Mouse (Mus musculus): ENCODE results near the gene Reln. TPM values are rescaled to one million over a fixed set of nuclear protein-coding genes. Genes with fewer than 3 reads are reported as not detected.

The Reln gene
- polyA plus RNA-seq, 1 experiment from 2014 or later: 14.5 TPM

GRCm38 (mm10) chr5:21936627-21937026 lies 407.9 kb downstream of the Reln start:
- DNase-seq (ENCODE audit: low spot score): no peak
- H3K36me3 ChIP-seq (ENCODE audit: insufficient read depth, low read length): no peaks in the 10 kb centered on the region
- ATAC-seq (replicated peaks; ENCODE audit: low FRiP score, low read depth): no peak
- H3K9me3 ChIP-seq (replicated peaks; ENCODE audit: low read length): no peaks in the 10 kb centered on the region
- 72% methylated on average over 2 of the region's 2 CpGs for WGBS
- no peaks in the 10 kb centered on the region for H3K4me1 ChIP-seq (replicated peaks; ENCODE audit: insufficient read depth, low read length)
- no peaks in the 10 kb centered on the region for H3K27me3 ChIP-seq (ENCODE audit: insufficient read depth, low read length)
- H3K4me2 ChIP-seq (ENCODE audit: low read length): no peak overlapping the region
- H3K4me3 ChIP-seq (replicated peaks; ENCODE audit: low read depth, low read length): no peak overlapping the region
- TF ChIP-seq CTCF (IDR thresholded peaks at IDR 0.05; ENCODE audit: low read depth): no peak
- no peak overlapping the region for H3K9ac ChIP-seq (ENCODE audit: low read depth, low read length)
- no peak overlapping the region for H3K27ac ChIP-seq

DNA sequence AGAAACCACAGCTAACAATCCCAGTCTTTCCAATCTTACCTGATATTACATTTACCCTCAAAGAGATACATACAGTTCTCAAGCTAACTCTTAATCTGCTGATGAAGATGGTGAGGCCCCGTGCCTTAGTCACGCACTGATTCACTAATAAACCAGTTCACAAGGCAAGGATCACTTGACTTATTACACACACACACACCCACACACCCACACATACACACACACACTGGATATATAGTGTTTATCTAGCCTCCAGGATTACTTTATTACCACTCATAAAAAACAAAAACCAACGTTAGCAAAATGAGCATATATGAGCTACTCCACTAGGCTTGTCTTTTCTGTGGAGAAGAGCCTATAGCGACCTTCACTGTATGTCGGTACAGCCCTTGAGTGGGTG lies 408.4 kb downstream of the Reln start:
- DNase-seq (ENCODE audit: low spot score) (no peak), ATAC-seq (replicated peaks; ENCODE audit: low FRiP score, low read depth) (no peak)
- WGBS: 69% methylated on average over 5 of the region's 5 CpGs

GRCm38 (mm10) chr5:21934811-21935396 lies 409.6 kb downstream of the Reln start:
- ATAC-seq (replicated peaks; ENCODE audit: low FRiP score, low read depth) (no peak), DNase-seq (ENCODE audit: low spot score) (no peak)
- no peak for TF ChIP-seq CTCF (IDR thresholded peaks at IDR 0.05; ENCODE audit: low read depth)
- Histone ChIP-seq H3K4me3 (replicated peaks; ENCODE audit: low read depth, low read length) (no peak overlapping the region), H3K27ac (no peak overlapping the region), H3K36me3 (ENCODE audit: insufficient read depth, low read length) (no peaks in the 10 kb centered on the region), H3K4me2 (ENCODE audit: low read length) (no peak overlapping the region), H3K9me3 (replicated peaks; ENCODE audit: low read length) (no peaks in the 10 kb centered on the region), H3K27me3 (ENCODE audit: insufficient read depth, low read length) (no peaks in the 10 kb centered on the region), H3K4me1 (replicated peaks; ENCODE audit: insufficient read depth, low read length) (no peaks in the 10 kb centered on the region), H3K9ac (ENCODE audit: low read depth, low read length) (no peak overlapping the region)
- WGBS: 86% methylated on average over 13 of the region's 13 CpGs

More for the DNA sequence above, 408.4 kb downstream of the Reln start:
- H3K9ac ChIP-seq (ENCODE audit: low read depth, low read length): no peak overlapping the region
- no peak overlapping the region for H3K4me2 ChIP-seq (ENCODE audit: low read length)
- no peaks in the 10 kb centered on the region for H3K36me3 ChIP-seq (ENCODE audit: insufficient read depth, low read length)
- H3K4me1 ChIP-seq (replicated peaks; ENCODE audit: insufficient read depth, low read length): no peaks in the 10 kb centered on the region
- H3K9me3 ChIP-seq (replicated peaks; ENCODE audit: low read length): no peaks in the 10 kb centered on the region
- H3K4me3 ChIP-seq (replicated peaks; ENCODE audit: low read depth, low read length): no peak overlapping the region
- H3K27me3 ChIP-seq (ENCODE audit: insufficient read depth, low read length): no peaks in the 10 kb centered on the region
- no peak overlapping the region for H3K27ac ChIP-seq
- TF ChIP-seq CTCF (IDR thresholded peaks at IDR 0.05; ENCODE audit: low read depth): no peak

- Histone ChIP-seq H3K4me1 (replicated peaks; ENCODE audit: insufficient read depth, low read length) (no peaks in the 10 kb centered on the region), H3K36me3 (ENCODE audit: insufficient read depth, low read length) (no peaks in the 10 kb centered on the region), H3K4me3 (replicated peaks; ENCODE audit: low read depth, low read length) (no peak overlapping the region), H3K9me3 (replicated peaks; ENCODE audit: low read length) (no peaks in the 10 kb centered on the region), H3K27ac (no peak overlapping the region), H3K4me2 (ENCODE audit: low read length) (no peak overlapping the region), H3K27me3 (ENCODE audit: insufficient read depth, low read length) (no peaks in the 10 kb centered on the region), H3K9ac (ENCODE audit: low read depth, low read length) (no peak overlapping the region)
- no peak for ATAC-seq (replicated peaks; ENCODE audit: low FRiP score, low read depth)
- DNase-seq (ENCODE audit: low spot score): no peak
- WGBS: 90% methylated on average over 4 of the region's 4 CpGs
- TF ChIP-seq CTCF (IDR thresholded peaks at IDR 0.05; ENCODE audit: low read depth): no peak
These were observed 410.3 kb downstream of the Reln start for GRCm38 (mm10) chr5:21934173-21934698.

- WGBS: 63% methylated on average over 8 of the region's 8 CpGs
- Histone ChIP-seq H3K4me3 (replicated peaks; ENCODE audit: low read depth, low read length) (no peak overlapping the region), H3K9me3 (replicated peaks; ENCODE audit: low read length) (no peaks in the 10 kb centered on the region), H3K27ac (no peak overlapping the region), H3K4me1 (replicated peaks; ENCODE audit: insufficient read depth, low read length) (no peaks in the 10 kb centered on the region), H3K27me3 (ENCODE audit: insufficient read depth, low read length) (no peaks in the 10 kb centered on the region), H3K9ac (ENCODE audit: low read depth, low read length) (no peak overlapping the region), H3K4me2 (ENCODE audit: low read length) (no peak overlapping the region), H3K36me3 (ENCODE audit: insufficient read depth, low read length) (no peaks in the 10 kb centered on the region)
- DNase-seq (ENCODE audit: low spot score): peak; percentile 32
- peak; percentile 73 for TF ChIP-seq CTCF (IDR thresholded peaks at IDR 0.05; ENCODE audit: low read depth)
- ATAC-seq (replicated peaks; ENCODE audit: low FRiP score, low read depth): no peak
These were observed 411.0 kb downstream of the Reln start for GRCm38 (mm10) chr5:21933340-21934075.

DNA sequence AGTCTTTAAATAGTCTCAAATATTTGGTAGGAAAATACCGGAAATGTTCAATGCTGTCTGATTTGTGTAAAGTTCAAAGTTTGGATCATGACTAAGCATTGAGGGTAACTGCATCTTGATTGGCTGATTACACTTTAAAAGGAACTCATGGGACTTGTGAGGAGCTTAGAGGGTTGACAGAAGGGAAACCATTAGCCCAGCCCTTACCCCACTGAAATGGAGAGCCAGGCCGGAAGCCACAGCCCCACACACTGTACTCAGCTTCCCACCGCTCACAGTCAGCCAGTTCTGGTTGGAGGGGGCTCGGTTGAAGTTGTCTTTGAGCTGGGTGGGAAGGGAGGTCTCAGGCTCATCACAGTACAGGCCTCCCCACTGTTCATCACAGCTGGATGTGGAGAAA lies 413.4 kb downstream of the Reln start:
- DNase-seq (ENCODE audit: low spot score) (no peak), ATAC-seq (replicated peaks; ENCODE audit: low FRiP score, low read depth) (no peak)
- H3K9ac ChIP-seq (ENCODE audit: low read depth, low read length): no peak overlapping the region
- no peaks in the 10 kb centered on the region for H3K9me3 ChIP-seq (replicated peaks; ENCODE audit: low read length)
- no peaks in the 10 kb centered on the region for H3K4me1 ChIP-seq (replicated peaks; ENCODE audit: insufficient read depth, low read length)
- TF ChIP-seq CTCF (IDR thresholded peaks at IDR 0.05; ENCODE audit: low read depth): no peak
- H3K4me3 ChIP-seq (replicated peaks; ENCODE audit: low read depth, low read length): no peak overlapping the region
- H3K27me3 ChIP-seq (ENCODE audit: insufficient read depth, low read length): no peaks in the 10 kb centered on the region
- no peak overlapping the region for H3K4me2 ChIP-seq (ENCODE audit: low read length)
- 78% methylated on average over 4 of the region's 4 CpGs for WGBS
- no peaks in the 10 kb centered on the region for H3K36me3 ChIP-seq (ENCODE audit: insufficient read depth, low read length)
- H3K27ac ChIP-seq: no peak overlapping the region

Measured in kidney, postnatal 0 days (tissue).